Mouse (Mus musculus): ENCODE results near the gene Hopx.

The Hopx gene

GRCm38 (mm10) chr5:77131879-77132278 is 17.0 kb upstream of the Hopx start:
- DNase-seq = no peak

GRCm38 (mm10) chr5:77130310-77131020 is 15.5 kb upstream of the Hopx start:
- DNase-seq = no peak

- no peak for DNase-seq
These were observed 15.0 kb upstream of the Hopx start for GRCm38 (mm10) chr5:77129907-77130306.

- DNase-seq = no peak
These were observed 13.9 kb upstream of the Hopx start for GRCm38 (mm10) chr5:77128854-77129253.

- no peak for DNase-seq
These were observed 11.6 kb upstream of the Hopx start for GRCm38 (mm10) chr5:77126415-77126968.

GRCm38 (mm10) chr5:77124817-77125283 is 9.9 kb upstream of the Hopx start:
- no peak for DNase-seq

GRCm38 (mm10) chr5:77124165-77124564 is 9.2 kb upstream of the Hopx start:
- DNase-seq = no peak

GRCm38 (mm10) chr5:77123597-77123996 is 8.7 kb upstream of the Hopx start:
- DNase-seq = no peak

- DNase-seq = no peak
These were observed 7.6 kb upstream of the Hopx start for GRCm38 (mm10) chr5:77122254-77123192.

GRCm38 (mm10) chr5:77120701-77121100 is 5.8 kb upstream of the Hopx start:
- DNase-seq = no peak

GRCm38 (mm10) chr5:77119475-77120422 is 4.8 kb upstream of the Hopx start:
- no peak for DNase-seq

- DNase-seq = no peak
These were observed 811 bp upstream of the Hopx start for GRCm38 (mm10) chr5:77115732-77116131.

- DNase-seq = no peak
These were observed 1.1 kb downstream of the Hopx start for GRCm38 (mm10) chr5:77113773-77114172.

- no peak for DNase-seq
These were observed 2.9 kb downstream of the Hopx start for GRCm38 (mm10) chr5:77112066-77112465.

GRCm38 (mm10) chr5:77109814-77110213 is 5.1 kb downstream of the Hopx start:
- no peak for DNase-seq

GRCm38 (mm10) chr5:77108806-77109205 is 6.1 kb downstream of the Hopx start:
- DNase-seq = no peak

GRCm38 (mm10) chr5:77107146-77107822 is 7.6 kb downstream of the Hopx start:
- no peak for DNase-seq

GRCm38 (mm10) chr5:77102522-77103365 is 12.2 kb downstream of the Hopx start:
- no peak for DNase-seq

- no peak for DNase-seq
These were observed 14.2 kb downstream of the Hopx start for GRCm38 (mm10) chr5:77100691-77101090.

GRCm38 (mm10) chr5:77099997-77100380 is 14.9 kb downstream of the Hopx start:
- no peak for DNase-seq

Measured in thymus, postnatal 36 days (tissue).